Mouse (Mus musculus) embryonic facial prominence, embryonic 14.5 days (tissue): Measurements from ENCODE around the gene Lrrtm1. TPM values are rescaled to one million over a fixed set of nuclear protein-coding genes. Genes with fewer than 3 reads are reported as not detected.

Experiments used
- ATAC-seq: fragments of 200-750 bp; cut with Nextera tagmentation; 2 replicates; pipeline ENCODE4 v1.8.0; 2017; ENCODE audit warnings: low read depth, moderate number of reproducible peaks, moderate TSS enrichment
- DNase-seq: peaks from one replicate; pipeline ENCODE4 v3.0.0-alpha.2; 2015; ENCODE audit warnings: low spot score
- H3K27ac ChIP-seq: fragments of 300-500 bp; sonication (generic); replicated peaks from 2 replicates; pipeline ENCODE4 v1.5.1; 2014; ENCODE audit warnings: low read depth, mild to moderate bottlenecking, low read length, moderate library complexity
- H3K27me3 ChIP-seq: fragments of 300-500 bp; sonication (generic); replicated peaks from 2 replicates; pipeline ENCODE4 v1.6.1; 2014; ENCODE audit warnings: low read length; ENCODE audit not compliant: control insufficient read depth, insufficient read depth
- H3K36me3 ChIP-seq: fragments of 300-500 bp; sonication (generic); 2 replicates; pipeline ENCODE4 v1.6.1; 2014; ENCODE audit warnings: low read length, mixed read lengths; ENCODE audit not compliant: control insufficient read depth, insufficient read depth
- H3K4me1 ChIP-seq: fragments of 300-500 bp; sonication (generic); 2 replicates; pipeline ENCODE4 v1.6.1; 2014; ENCODE audit warnings: antibody characterized with exemption, low read length; ENCODE audit not compliant: control insufficient read depth, insufficient read depth
- H3K4me2 ChIP-seq: fragments of 300-500 bp; sonication (generic); 2 replicates; pipeline ENCODE4 v1.6.1; 2014; ENCODE audit warnings: low read depth, mild to moderate bottlenecking, low read length, moderate library complexity, mixed read lengths
- H3K4me3 ChIP-seq: fragments of 300-500 bp; sonication (generic); 2 replicates; pipeline ENCODE4 v1.5.1; 2014; ENCODE audit warnings: low read depth, mild to moderate bottlenecking, low read length
- H3K9ac ChIP-seq: fragments of 300-500 bp; sonication (generic); 2 replicates; pipeline ENCODE4 v1.6.1; 2014; ENCODE audit warnings: low read depth, mild to moderate bottlenecking, low read length, moderate library complexity, mixed read lengths
- H3K9me3 ChIP-seq: fragments of 300-500 bp; sonication (generic); 2 replicates; pipeline ENCODE4 v1.6.1; 2016; ENCODE audit warnings: low read length; ENCODE audit not compliant: control insufficient read depth
- WGBS: fragments of 180-500 bp; shearing (Covaris S2); extraction: QIAGEN DNeasy Blood & Tissue Kit; methylation state at CpG from one replicate; pipeline ENCODE4 v1.1.7; 2014; 5-methylcytosine and 5-hydroxymethylcytosine counted together
- polyA plus RNA-seq: library from polyadenylated mRNA; unstranded; fragments of >200 nt; fragmentation: Nextera tagmentation; extraction: Ambion mirVana; gene quantifications from 2 replicates; pipeline ENCODE4 v1.2.1, GENCODE M21; 2014

Gene Lrrtm1
- polyA plus RNA-seq, 1 experiment from 2014 or later, result 8.9 TPM

DNA sequence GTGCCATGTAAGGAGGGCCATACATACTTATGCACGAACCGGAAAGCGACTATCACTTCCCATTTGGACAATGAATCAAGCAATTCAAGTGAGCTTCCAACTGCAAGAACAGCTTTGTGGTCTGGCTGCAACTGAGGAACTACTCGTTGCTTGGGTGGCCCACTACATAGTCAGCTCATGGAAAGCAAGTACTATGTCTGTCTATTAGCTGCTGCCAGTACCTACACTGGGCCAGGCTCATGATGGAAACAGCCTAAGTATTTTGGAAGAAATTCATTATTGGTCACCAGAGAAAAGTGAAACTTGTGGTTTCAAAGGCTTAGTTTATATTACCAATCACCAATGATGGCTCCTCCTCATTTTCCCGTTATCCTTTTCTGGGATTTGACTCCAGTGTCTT lies 43.8 kb downstream of the Lrrtm1 start:
- Histone ChIP-seq H3K9ac (no peak overlapping the region), H3K27me3 (no peaks in the 10 kb centered on the region), H3K9me3 (no peaks in the 10 kb centered on the region), H3K4me2 (no peak overlapping the region), H3K36me3 (no peaks in the 10 kb centered on the region), H3K4me1 (no peaks in the 10 kb centered on the region), H3K27ac (no peak overlapping the region), H3K4me3 (no peak overlapping the region)
- WGBS, result 79% methylated on average over 5 of the region's 5 CpGs
- DNase-seq (no peak), ATAC-seq (no peak)

DNA sequence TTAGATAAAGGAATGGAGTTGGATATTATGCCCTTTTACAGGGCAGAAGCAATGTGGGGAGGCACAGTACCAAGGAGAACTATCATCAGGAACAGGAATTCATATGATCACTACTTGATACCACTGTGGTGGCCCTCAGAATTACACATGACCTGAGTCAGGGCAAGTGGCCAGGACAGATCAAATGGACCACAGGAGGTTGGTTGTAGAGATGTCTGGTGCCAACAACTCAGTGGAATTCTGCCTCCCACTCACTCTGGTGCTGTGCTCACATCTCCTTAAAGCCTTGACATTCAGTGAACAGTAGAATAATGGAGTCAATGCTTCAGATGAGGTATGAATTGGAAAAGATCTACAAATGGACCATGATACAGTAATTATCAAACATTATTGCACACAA lies 45.9 kb downstream of the Lrrtm1 start:
- H3K36me3 ChIP-seq, result no peaks in the 10 kb centered on the region
- no peak overlapping the region for H3K27ac ChIP-seq
- ATAC-seq (no peak), DNase-seq (no peak)
- H3K4me2 ChIP-seq, result no peak overlapping the region
- H3K4me1 ChIP-seq, result no peaks in the 10 kb centered on the region
- no peak overlapping the region for H3K9ac ChIP-seq
- no peaks in the 10 kb centered on the region for H3K27me3 ChIP-seq
- no peaks in the 10 kb centered on the region for H3K9me3 ChIP-seq
- no peak overlapping the region for H3K4me3 ChIP-seq

DNA sequence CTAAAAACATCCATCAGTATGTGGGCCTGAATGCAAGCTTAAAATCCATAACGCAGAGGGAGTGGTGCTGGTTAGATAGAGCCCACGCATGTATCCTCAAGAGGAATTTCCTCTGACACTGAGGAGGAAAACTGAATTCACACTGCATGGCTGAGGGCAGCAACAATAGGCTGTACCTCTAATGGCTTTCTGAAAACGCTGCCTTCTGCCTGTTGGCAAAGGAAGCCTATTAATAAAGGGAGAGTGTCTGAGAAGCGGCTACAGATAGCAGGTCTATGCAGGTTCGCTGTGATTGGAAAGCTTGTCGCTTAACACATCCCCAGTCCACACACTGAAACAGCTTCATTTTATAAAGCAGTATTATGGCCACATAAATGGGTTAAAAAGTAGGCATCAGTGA lies 48.9 kb downstream of the Lrrtm1 start:
- Histone ChIP-seq H3K36me3 (no peaks in the 10 kb centered on the region), H3K27me3 (no peaks in the 10 kb centered on the region), H3K4me2 (no peak overlapping the region), H3K4me3 (no peak overlapping the region), H3K27ac (no peak overlapping the region), H3K9ac (no peak overlapping the region), H3K4me1 (no peaks in the 10 kb centered on the region), H3K9me3 (no peaks in the 10 kb centered on the region)
- 70% methylated on average over 6 of the region's 6 CpGs for WGBS
- DNase-seq (no peak), ATAC-seq (no peak)

DNA sequence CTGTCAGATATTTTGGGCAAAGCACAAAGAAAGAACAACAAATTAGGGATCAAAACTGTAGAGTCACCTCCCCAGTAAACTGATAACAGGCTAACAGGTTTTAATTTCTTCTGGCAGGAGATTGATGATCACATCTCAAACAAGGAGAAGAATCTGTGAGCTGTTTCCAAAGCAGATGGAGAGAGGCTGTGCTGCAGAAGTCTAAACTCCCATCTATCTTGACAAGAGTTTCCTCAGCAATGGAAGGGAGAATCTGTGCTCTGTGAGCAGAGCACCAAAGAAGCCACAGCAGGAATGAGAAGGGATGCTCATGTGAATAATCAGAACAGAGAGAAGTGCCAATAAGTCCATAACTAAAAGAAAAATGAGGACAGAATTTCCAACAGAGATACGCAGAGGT lies 58.8 kb downstream of the Lrrtm1 start:
- Histone ChIP-seq H3K9me3 (no peaks in the 10 kb centered on the region), H3K36me3 (no peaks in the 10 kb centered on the region), H3K4me3 (no peak overlapping the region), H3K27ac (no peak overlapping the region), H3K4me2 (no peak overlapping the region), H3K4me1 (no peaks in the 10 kb centered on the region), H3K9ac (no peak overlapping the region), H3K27me3 (no peaks in the 10 kb centered on the region)
- no peak for ATAC-seq
- 83% methylated on average over 1 of the region's 1 CpGs for WGBS
- DNase-seq, result no peak

DNA sequence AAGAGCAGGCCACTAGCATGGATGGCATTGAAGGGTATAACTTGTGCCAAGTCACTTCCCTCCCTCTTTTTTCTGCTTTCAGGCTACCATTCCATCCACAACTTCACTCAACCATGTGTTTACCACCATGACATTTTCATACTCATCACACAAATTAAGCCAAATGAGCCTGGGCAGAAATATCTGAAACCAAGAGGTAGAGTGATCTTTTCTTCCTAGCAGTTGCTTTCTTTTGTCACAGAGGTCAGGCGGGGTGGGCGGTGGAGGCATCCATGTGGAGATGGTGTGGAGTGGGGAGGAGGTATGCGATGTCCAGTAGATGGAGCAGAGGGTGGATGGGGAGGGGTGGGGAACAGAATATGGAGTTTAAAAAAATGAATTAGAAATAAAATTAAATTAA lies 64.3 kb downstream of the Lrrtm1 start:
- WGBS, result 92% methylated on average over 3 of the region's 3 CpGs
- no peak for ATAC-seq
- H3K36me3 ChIP-seq, result no peaks in the 10 kb centered on the region
- H3K9me3 ChIP-seq, result no peaks in the 10 kb centered on the region
- DNase-seq, result peak; percentile 6
- no peak overlapping the region for H3K9ac ChIP-seq
- no peaks in the 10 kb centered on the region for H3K4me1 ChIP-seq
- no peak overlapping the region for H3K27ac ChIP-seq
- H3K27me3 ChIP-seq, result no peaks in the 10 kb centered on the region
- no peak overlapping the region for H3K4me2 ChIP-seq
- H3K4me3 ChIP-seq, result no peak overlapping the region
